Mouse (Mus musculus) midbrain, embryonic 16.5 days (tissue): ENCODE measurements at regions not wholly inside any gene's neighbourhood (a gene's known extent, or its start where the extent isn't known, plus 50 kb on each side); places are given as distances from the start of the nearest gene placed in this dataset.

Experiments used
- ATAC-seq: fragments of 200-750 bp; cut with Nextera tagmentation; 2 replicates; pipeline ENCODE4 v1.8.0; 2017; ENCODE audit warnings: moderate TSS enrichment
- H3K27ac ChIP-seq: fragments of 300-500 bp; sonication (generic); 2 replicates; pipeline ENCODE4 v1.5.1; 2014; ENCODE audit warnings: mild to moderate bottlenecking, low read length, mixed read lengths
- H3K27me3 ChIP-seq: fragments of 300-500 bp; sonication (generic); 2 replicates; pipeline ENCODE4 v1.6.1; 2014; ENCODE audit warnings: low read depth, low read length, mixed read lengths; ENCODE audit not compliant: control insufficient read depth, insufficient read depth
- H3K36me3 ChIP-seq: fragments of 300-500 bp; sonication (generic); 2 replicates; pipeline ENCODE4 v1.6.1; 2014; ENCODE audit warnings: mild to moderate bottlenecking, low read length, moderate library complexity, mixed read lengths; ENCODE audit not compliant: control insufficient read depth, insufficient read depth
- H3K4me1 ChIP-seq: fragments of 300-500 bp; sonication (generic); 2 replicates; pipeline ENCODE4 v1.6.1; 2014; ENCODE audit warnings: mild to moderate bottlenecking, low read length, mixed read lengths; ENCODE audit not compliant: control insufficient read depth, insufficient read depth
- H3K4me2 ChIP-seq: fragments of 300-500 bp; sonication (generic); 2 replicates; pipeline ENCODE4 v1.6.1; 2014; ENCODE audit warnings: mild to moderate bottlenecking, low read length, mixed read lengths
- H3K4me3 ChIP-seq: fragments of 300-500 bp; sonication (generic); 2 replicates; pipeline ENCODE4 v1.5.1; 2014; ENCODE audit warnings: low read depth, mild to moderate bottlenecking, low read length, moderate library complexity, mixed read lengths
- H3K9ac ChIP-seq: fragments of 300-500 bp; sonication (generic); 2 replicates; pipeline ENCODE4 v1.6.1; 2014; ENCODE audit warnings: low read depth, low read length, mixed read lengths
- H3K9me3 ChIP-seq: fragments of 300-500 bp; sonication (generic); replicated peaks from 2 replicates; pipeline ENCODE4 v1.6.1; 2014; ENCODE audit warnings: mild to moderate bottlenecking, low read length, mixed read lengths; ENCODE audit not compliant: control insufficient read depth, poor library complexity, severe bottlenecking
- WGBS: fragments of 180-500 bp; shearing (Covaris S2); extraction: QIAGEN DNeasy Blood & Tissue Kit; methylation state at CpG from one replicate; pipeline ENCODE4 v1.1.7; 2014; 5-methylcytosine and 5-hydroxymethylcytosine counted together

DNA sequence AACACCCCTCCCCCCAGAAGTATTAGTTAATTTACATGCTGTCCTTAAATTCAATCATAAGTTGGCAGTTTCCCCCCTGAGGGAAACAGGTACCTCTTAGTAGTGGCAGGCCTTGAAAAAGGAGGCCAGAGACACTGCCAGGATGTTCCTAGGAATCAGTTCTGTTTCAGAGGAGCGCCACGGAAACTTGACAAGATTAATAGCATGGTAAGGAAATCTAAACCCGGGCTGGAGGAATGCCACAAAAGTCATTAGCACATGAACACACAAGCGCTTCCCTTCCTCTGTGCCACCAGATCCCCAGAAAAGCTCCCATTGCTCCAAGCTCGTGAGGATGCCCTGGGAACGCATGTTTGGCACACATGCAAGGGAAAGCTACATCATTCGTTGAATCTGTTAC, 59.4 kb upstream of the Neo1 start:
- ATAC-seq, result no peak
- no peak overlapping the region for H3K4me3 ChIP-seq
- H3K27me3 ChIP-seq, result no peaks in the 10 kb centered on the region
- no peaks in the 10 kb centered on the region for H3K9me3 ChIP-seq
- H3K4me2 ChIP-seq, result no peak overlapping the region
- peaks cover 5% of the 10 kb centered on the region; the same call in 1 of the 2 replicates for H3K4me1 ChIP-seq
- H3K9ac ChIP-seq, result no peak overlapping the region
- WGBS, result 77% methylated on average over 7 of the region's 7 CpGs
- no peak overlapping the region for H3K27ac ChIP-seq
- no peaks in the 10 kb centered on the region for H3K36me3 ChIP-seq

GRCm38 (mm10) chr9:59094106-59094505, 57.9 kb upstream of the Neo1 start:
- Histone ChIP-seq H3K9ac (no peak overlapping the region), H3K27ac (no peak overlapping the region), H3K27me3 (no peaks in the 10 kb centered on the region), H3K9me3 (no peaks in the 10 kb centered on the region), H3K4me1 (peaks cover 5% of the 10 kb centered on the region; the same call in 1 of the 2 replicates), H3K4me3 (no peak overlapping the region), H3K36me3 (no peaks in the 10 kb centered on the region), H3K4me2 (no peak overlapping the region)
- no peak for ATAC-seq
- 79% methylated on average over 4 of the region's 4 CpGs for WGBS

- H3K9me3 ChIP-seq, result no peaks in the 10 kb centered on the region
- ATAC-seq, result no peak
Measured at GRCm38 (mm10) chr9:59091179-59091578, 54.9 kb upstream of the Neo1 start.

DNA sequence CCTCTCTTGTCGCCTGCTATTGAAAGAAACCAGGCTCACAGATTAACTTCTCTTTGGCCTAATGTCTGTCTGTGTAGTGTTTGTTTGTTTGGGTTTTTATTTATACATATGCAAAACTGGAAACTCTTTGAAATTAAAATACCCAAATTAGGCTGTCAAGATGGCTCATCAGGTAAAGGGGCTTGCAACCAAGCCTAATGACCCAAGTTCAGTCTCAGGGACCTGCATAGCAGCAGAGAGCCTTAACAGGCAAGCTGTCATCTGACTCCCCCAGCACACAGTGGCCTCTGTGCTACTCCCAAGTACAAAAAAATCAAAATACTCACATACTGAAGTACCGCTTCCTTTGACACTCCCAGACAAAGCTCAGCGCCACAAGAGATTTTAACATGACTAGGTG, 51.5 kb upstream of the Neo1 start:
- no peak for ATAC-seq
- H3K4me3 ChIP-seq, result no peak overlapping the region
- no peak overlapping the region for H3K4me2 ChIP-seq
- no peak overlapping the region for H3K27ac ChIP-seq
- no peaks in the 10 kb centered on the region for H3K4me1 ChIP-seq
- H3K9ac ChIP-seq, result no peak overlapping the region
- no peaks in the 10 kb centered on the region for H3K36me3 ChIP-seq
- 84% methylated on average over 3 of the region's 3 CpGs for WGBS
- H3K27me3 ChIP-seq, result no peaks in the 10 kb centered on the region
- no peaks in the 10 kb centered on the region for H3K9me3 ChIP-seq

More at GRCm38 (mm10) chr9:59091179-59091578, 54.9 kb upstream of the Neo1 start:
- Histone ChIP-seq H3K4me1 (no peaks in the 10 kb centered on the region), H3K27ac (no peak overlapping the region), H3K9ac (no peak overlapping the region), H3K4me3 (no peak overlapping the region), H3K27me3 (no peaks in the 10 kb centered on the region), H3K36me3 (no peaks in the 10 kb centered on the region), H3K4me2 (no peak overlapping the region)
- WGBS, result 91% methylated on average over 3 of the region's 3 CpGs

- H3K36me3 ChIP-seq, result no peaks in the 10 kb centered on the region
- ATAC-seq, result no peak
- H3K27ac ChIP-seq, result no peak overlapping the region
- 85% methylated on average over 9 of the region's 9 CpGs for WGBS
- no peak overlapping the region for H3K9ac ChIP-seq
- no peaks in the 10 kb centered on the region for H3K27me3 ChIP-seq
- H3K4me2 ChIP-seq, result no peak overlapping the region
- no peak overlapping the region for H3K4me3 ChIP-seq
- no peaks in the 10 kb centered on the region for H3K4me1 ChIP-seq
- H3K9me3 ChIP-seq, result no peaks in the 10 kb centered on the region
Measured at GRCm38 (mm10) chr9:59087112-59087511, 50.9 kb upstream of the Neo1 start.

GRCm38 (mm10) chr9:59086556-59087102, 50.4 kb upstream of the Neo1 start:
- ATAC-seq, result no peak
- WGBS, result 93% methylated on average over 10 of the region's 10 CpGs

More at GRCm38 (mm10) chr9:59086556-59087102, 50.4 kb upstream of the Neo1 start:
- Histone ChIP-seq H3K4me2 (no peak overlapping the region), H3K9me3 (no peaks in the 10 kb centered on the region), H3K4me1 (no peaks in the 10 kb centered on the region), H3K27ac (no peak overlapping the region), H3K27me3 (no peaks in the 10 kb centered on the region), H3K36me3 (no peaks in the 10 kb centered on the region), H3K4me3 (no peak overlapping the region), H3K9ac (no peak overlapping the region)
